Mouse (Mus musculus) kidney, postnatal 14 days (tissue): ENCODE measurements around the gene Proser1.
A peak's percentile ranks its signal among the peaks of the same experiment; 100 is the strongest.

Experiments used
- DNase-seq: peaks from one replicate; pipeline ENCODE4 v3.0.0; 2022; ENCODE audit warnings: mixed read lengths

Gene Proser1

DNA sequence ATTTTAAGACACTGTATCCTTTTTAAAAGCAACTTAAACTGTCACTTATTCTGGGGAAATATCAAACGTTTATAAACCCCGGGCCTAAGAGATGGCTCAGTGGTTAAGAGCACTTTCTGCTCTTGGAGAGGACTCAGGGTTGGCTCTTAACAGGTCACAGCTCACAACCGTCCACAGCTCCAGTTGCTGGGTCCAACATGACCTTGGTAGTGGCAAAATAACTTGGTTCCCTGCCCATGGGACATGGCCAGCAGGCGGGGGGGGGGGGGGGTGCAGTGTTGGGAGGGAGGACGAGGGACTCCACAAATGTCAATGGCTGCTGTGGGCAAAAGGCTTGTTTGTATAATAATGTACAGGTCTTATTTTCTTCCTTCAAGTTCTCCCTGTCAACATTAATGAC, 3.9 kb downstream of the Proser1 start:
- DNase-seq = no peak

DNA sequence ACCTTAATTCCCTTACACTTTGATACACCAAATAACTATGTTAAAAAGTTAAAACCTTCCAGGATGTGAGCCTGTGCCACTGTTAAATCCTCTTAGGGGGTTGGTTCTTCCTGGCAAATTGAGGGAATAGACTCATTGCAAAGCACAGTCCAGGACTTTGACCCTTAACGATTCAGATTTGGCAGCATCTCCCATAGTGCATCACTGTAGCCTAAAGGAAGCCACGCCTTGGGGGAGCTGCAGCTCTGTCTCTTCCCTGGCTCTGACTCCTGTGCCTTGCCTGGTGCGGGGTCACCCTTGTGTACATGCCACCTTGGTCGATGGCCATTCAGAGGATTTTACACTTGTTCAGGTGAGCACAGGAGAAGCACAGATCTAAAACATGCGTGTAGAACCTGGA, 6.2 kb downstream of the Proser1 start:
- DNase-seq = peak; percentile 27

DNA sequence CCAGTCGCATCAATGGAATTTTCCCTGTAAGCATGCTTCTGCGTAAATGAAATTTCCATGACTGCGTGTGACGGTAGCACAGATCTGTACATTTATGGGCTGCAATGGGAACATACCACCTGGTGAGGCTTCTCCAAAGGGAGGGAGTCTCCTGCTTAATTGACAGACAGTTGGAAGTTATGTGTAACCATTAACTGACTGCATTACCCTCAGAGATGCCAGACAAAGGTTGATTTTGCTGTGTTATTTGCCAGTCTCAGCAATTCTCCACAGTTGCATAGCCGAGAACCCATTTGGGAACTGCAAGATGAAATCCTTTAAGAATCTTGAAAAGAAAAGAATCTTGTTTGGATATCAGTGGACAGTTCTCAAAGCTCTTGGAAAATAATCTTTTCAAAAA, 8.6 kb downstream of the Proser1 start:
- no peak for DNase-seq

DNA sequence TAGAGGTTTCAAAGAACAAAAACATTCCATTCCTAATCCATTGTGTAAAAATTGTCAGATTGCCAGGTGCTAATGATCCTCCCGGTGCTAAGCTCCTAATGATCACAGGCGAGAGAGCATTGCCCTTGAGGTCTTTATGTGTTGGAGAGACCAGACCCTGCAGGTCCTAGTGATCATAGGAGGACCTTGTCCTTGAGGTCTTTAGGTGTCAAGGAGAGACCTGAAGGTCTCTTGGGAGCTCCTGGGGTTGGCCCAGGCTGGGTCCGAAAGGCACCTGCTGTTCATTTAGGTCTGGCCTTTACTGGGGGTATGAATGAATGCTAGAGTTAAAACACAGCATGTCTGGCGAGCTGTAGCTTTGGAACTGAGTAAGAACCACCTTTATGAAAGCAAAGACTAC, 10.7 kb downstream of the Proser1 start:
- no peak for DNase-seq

DNA sequence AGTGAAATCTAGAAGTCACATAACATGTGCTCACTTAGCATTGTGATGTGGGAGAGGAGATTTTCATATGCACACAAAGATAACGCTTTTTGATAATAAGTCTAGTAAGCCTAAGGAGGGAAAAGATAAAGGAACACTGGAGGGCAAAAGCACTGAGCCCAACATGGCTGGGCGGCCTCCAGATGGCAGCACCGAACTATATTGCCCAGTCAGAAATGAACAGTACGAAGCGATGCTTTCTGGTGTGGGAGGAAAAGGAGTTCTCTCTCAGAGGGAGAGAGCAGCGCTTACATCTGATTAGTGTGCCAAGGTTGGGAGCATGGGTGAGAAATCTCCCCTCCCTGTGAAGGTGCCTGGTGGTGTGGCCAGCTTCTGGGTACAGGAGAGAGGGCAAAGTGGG, 12.4 kb downstream of the Proser1 start:
- peak; percentile 56 for DNase-seq

DNA sequence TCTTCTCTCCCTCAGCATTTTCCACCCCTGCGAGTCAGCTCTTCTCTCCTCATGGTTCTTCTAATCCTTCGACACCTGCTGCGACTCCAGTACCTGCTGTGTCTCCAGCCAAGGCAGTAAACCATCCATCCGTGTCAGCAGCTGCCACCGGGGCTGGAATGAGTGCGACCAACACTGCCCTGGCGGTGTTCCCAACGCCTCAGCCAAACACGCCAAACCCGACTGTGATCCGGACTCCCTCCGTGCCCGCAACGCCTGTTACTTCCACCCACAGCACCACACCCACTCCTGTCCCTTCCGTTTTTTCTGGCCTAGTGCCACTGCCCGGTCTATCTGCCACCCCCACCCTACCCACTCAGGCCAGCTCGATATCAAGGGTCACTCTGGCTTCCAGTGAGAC, 14.0 kb downstream of the Proser1 start:
- peak; percentile 83 for DNase-seq

DNA sequence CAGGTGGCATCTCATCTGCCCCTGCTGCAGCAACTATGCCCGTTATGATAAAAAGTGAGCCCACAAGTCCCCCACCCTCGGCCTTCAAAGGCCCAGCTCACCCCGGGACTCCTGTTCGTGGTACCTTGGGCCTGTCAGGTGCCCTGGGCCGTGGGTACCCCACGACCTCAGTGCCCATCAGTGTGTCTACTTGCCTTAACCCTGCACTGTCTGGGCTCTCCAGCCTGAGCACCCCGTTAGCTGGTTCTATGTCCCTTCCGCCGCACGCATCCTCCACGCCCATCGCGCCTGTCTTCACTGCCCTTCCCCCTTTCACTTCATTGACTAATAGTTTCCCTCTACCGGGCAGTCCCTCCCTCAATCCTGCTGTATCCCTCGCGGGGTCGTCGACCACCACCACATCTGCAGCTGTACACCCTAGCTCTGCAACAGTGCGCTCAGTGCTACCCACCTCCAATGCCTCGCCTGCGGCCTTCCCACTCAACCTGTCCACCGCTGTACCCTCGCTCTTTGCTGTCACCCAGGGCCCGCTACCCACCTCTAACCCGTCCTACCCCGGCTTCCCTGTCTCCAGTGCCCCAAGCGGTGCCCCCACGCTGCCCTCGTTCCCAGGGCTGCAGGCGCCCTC, 15.1 kb downstream of the Proser1 start:
- no peak for DNase-seq

DNA sequence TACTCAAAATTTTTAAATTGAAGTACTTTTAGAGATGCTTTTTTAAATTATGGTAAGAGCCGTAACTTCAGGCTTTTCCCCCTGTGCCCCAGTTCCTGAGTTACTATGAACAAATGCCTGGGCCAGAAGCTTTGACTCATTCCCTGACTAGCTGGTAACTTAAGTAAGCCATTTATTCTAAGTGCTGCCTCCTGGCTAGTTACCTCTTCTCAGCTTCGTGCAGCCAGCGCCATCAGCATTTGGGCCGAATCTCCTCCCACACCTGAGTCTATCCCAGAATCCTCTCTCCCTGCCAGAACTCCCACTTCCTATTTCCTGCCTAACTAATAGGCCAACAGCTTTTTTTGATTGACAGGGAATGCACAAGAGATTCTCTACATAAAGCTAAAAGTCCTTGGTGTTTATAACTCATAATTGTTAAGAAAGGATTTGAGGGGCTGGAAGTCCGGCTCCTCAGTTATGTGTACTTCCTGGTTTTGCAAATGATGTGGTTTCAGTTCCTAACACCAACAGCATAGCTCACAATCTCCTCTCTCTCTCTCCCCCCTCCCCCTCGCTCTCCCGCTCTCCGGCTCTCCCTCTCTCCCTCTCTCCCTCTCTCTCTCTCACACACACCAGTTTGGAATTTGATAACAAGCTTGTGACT, 20.1 kb downstream of the Proser1 start:
- no peak for DNase-seq

DNA sequence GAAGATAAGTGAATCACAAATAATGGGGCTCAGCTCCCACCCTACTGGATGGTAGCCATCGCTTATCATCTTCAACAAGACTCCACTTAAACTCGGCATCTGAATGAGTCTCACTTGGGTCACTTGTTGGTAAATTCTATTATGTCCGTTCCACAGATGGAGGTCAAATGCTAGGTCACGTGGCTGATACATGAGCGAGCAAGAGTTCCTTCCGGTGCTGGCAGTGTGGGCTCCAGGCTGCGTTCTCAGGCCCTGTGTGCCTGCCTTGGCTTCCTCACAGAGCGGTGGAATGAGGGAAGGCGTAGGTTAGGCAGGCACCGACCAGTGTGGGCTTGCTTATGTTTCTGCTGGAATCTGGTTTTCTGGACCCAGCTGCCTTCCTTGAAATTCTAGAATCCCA, 23.1 kb downstream of the Proser1 start:
- DNase-seq = no peak

DNA sequence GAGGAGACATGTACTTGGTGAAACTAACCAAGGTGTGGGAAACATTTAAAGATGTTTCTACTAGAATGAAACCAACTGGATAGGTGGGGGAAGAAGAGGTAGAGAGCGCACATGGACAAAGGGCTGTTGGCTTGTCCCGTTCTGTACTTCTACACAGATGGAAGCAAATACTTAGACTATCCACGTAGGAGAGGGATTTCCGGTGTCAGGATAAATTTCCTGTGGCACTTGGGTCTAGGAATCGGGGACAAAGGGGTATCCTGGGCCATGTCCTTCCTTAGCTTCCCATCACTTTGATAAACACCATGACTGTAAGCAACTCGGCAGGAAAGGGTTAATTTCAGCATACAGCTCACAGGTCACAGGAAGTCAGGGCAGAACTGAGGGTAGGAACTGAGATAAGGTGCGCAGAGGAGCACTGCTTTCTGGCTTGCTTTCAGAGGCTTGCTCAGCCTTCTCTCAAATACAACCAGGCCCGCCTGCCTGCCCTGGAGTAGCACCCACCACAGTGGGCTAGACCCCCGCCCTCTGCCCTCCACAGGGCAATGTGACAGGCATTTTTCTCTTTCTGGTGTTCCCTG, 23.6 kb downstream of the Proser1 start:
- no peak for DNase-seq

DNA sequence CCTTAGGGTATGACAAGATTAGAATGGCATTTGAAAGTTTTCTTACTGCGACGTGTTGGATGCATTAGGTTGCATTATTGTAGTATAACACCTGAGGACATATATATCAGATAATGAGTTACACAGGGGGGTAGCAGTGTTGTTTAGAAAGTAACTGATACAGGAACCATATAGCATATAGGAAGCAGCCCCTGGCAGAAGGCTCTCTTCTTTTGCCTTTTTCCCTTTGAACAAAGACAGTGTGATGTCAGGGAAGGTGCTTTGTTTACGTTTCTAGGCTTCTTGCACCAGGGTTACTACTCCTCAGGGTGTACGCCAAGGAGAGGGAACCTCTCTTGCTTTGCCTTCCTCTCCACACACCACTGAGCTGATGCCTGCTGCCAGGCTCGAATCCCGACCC, 24.9 kb downstream of the Proser1 start, which contains the start of gene Stoml3:
Gene Stoml3, plus strand, starts transcription at position 301 of the 400 bp plus-strand sequence.
- no peak for DNase-seq

DNA sequence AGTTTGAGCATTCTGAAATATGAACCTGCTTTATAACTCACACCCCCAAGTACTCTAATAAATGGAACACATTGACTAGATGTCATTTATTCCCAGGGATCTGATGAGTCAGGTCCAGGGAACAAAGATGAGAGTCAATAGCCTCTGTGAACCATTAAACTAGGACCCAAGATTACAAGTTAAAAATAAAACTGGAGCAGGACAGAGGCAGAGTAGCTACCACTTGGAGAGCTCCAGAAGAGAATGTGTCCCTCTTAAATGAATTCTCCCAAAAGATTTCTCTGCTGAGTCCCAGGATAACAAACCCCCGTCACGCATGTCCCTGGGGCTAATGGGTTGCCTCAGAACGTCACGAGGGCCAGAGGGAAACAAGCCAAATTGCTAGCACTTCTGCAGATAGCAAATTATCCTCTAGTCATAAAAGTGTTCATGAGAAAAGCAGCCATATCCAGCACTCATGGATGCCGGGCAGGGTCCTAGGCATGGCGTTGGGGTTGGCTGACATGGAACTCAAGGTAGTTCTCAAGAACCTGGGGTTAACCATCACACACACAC, 35.0 kb downstream of the Proser1 start:
- DNase-seq = peak; percentile 49

DNA sequence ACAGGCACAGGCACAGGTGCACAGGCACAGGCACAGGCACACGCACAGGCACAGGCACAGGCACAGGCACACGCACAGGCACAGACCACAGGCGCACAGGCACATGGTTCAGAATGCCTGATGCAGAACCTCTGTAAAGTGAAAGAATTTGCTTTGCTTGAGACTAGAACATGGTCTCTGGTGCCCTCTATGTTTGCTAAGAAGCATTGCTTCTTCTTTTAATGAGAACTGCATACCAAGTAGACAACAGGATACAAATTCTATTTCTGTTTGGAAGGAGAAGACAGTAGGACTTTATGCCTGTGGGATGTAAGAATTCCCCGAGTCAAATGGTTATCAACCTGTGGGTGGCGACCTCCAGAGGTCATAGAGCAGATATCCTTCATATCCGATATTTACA, 39.0 kb downstream of the Proser1 start:
- DNase-seq = no peak

DNA sequence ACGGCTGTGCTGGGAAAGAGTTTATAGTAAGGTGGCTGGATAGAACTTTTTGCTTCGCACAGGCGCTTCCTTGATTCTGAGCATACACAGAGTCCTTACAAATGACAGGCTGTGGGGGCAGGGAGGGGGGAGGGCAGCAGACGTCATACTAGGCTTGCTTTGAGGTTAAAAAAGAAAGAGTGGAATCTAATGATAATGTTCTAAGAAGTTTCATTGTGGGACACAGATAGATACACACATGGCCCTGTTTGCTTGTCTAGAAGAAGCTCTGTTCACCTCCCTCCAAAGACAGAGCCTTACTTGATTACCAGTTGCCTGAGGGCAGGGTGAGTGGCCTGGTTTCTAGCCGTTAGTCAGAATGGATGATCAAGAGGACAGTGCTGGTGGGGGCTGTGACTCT, 49.6 kb downstream of the Proser1 start:
- no peak for DNase-seq

DNA sequence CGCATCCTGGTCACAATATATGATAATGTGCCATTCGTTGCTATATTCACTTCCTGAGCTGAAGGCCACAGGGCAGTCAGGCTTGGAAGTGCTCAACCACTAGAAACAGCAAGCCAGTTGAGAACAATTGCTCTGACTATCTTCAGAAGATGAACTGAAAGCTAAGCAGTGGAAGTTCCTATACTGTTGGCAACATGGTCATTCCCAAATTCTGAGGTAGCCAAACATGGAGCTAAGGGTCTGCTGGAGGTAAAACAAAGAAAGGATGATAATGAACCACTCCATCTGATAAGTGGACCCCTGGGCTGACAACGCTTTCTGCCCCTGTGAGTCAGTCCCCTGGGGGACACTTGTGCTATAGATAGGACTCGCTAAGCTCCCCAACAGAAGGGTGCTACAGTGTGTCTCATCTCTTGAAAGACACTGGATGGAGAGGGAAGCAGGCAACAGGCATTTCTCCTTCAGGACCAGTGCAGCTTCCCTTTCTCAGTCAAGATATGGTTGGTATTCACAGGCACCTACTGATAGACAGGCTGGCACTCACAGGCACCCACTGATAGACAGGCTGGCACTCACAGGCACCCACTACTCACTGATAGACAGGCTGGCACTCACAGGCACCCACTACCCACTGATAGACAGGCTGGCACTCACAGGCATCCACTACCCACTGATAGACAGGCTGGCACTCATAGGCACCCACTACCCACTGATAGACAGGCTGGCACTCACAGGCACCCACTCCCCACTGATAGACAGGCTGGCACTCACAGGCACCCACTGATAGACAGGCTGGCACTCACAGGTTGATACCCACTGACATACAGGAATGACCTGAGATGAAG, 51.0 kb downstream of the Proser1 start:
- no peak for DNase-seq

DNA sequence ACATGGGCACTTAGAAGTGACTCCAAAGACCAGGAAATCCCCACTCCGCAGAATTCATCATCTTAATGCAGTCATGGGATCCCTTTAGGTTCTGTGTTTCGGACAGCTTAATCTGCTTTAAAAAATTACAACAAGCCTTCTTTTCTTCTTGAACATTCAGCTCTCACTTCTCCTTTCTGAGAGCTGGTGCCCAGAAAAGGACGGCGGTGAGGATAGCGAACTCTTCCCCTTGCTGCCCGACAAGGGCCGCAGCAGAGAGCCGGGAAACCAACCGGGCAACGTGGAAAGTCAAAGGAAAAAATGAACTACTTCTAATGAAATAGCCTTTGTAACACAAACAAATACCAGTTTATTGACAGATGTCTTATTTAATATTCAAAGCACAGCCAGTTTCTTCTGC, 59.3 kb downstream of the Proser1 start:
- no peak for DNase-seq

DNA sequence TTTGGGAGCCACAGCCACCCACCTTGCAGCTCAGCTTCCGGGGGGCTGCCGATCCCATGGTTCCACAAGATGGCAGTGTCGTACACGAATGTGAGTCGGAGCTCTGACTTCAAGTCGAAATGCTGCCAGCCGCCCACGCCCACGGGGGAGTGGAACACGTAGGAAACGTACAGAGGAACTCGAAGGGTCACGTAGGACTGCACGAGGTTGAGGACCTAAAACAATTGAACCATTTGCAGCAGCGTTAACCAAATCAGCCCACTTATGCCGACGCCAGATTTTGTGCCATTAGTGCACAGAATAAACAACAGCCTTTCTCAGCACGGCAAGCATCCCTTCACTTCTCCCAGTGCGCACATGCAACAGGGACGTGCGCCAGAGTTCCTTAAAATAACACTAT, 62.3 kb downstream of the Proser1 start:
- DNase-seq = peak; percentile 79

DNA sequence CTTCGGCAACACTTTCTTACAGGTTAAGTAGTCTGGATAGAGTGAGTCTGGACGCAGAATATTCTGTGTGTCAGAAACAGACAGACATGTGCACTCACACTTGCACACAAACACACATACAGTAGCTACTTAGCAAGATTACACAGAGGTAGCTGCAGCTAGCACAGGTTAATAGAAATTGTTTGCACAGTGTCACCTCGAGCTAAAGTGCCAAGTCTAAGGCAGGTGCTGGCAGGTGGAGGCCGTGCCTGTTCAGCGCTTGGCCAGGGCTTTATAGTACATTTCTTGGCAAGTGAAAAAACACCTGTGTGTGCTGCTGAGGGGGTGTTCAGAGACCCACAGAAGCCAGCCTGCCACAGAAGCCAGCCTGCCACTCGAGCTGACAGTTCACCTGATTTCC, 66.8 kb downstream of the Proser1 start:
- DNase-seq = no peak
